Mouse (Mus musculus) testis, adult 2 months (tissue): ENCODE measurements at regions not wholly inside any gene's neighbourhood (a gene's known extent, or its start where the extent isn't known, plus 50 kb on each side); places are given as distances from the start of the nearest gene placed in this dataset.

Source experiments
- H3K27ac ChIP-seq: fragments of 200-500 bp; 2 replicates; pipeline ENCODE4 v1.5.1; 2012; ENCODE audit warnings: low read depth, low read length; ENCODE audit not compliant: control insufficient read depth, insufficient read depth
- H3K27me3 ChIP-seq: fragments of 200-500 bp; 2 replicates; pipeline ENCODE4 v1.6.1; 2012; ENCODE audit warnings: mild to moderate bottlenecking, low read length, moderate library complexity; ENCODE audit not compliant: control insufficient read depth, insufficient read depth
- H3K36me3 ChIP-seq: fragments of 200-500 bp; 2 replicates; pipeline ENCODE4 v1.6.1; 2012; ENCODE audit warnings: mild to moderate bottlenecking, low read length; ENCODE audit not compliant: control insufficient read depth, insufficient read depth
- H3K4me1 ChIP-seq: fragments of 200-500 bp; 2 replicates; pipeline ENCODE4 v1.6.1; 2012; ENCODE audit warnings: low read length; ENCODE audit not compliant: control insufficient read depth, insufficient read depth
- H3K4me3 ChIP-seq: fragments of 200-500 bp; 2 replicates; pipeline ENCODE4 v1.5.1; 2012; ENCODE audit warnings: low read depth, mild to moderate bottlenecking, low read length, moderate library complexity, mixed read lengths; ENCODE audit not compliant: control insufficient read depth
- CTCF ChIP-seq: fragments of 200-500 bp; IDR thresholded peaks from 2 replicates; pipeline ENCODE4 v1.5.1; 2012; ENCODE audit warnings: low read depth, mild to moderate bottlenecking, inconsistent platforms, low read length, moderate library complexity; ENCODE audit not compliant: control insufficient read depth, insufficient read depth, insufficient replicate concordance
- POLR2A ChIP-seq: fragments of 200-500 bp; IDR thresholded peaks from 2 replicates; pipeline ENCODE4 v1.6.1; 2012; ENCODE audit warnings: low read depth, mild to moderate bottlenecking, inconsistent platforms, low read length, moderate library complexity; ENCODE audit not compliant: control insufficient read depth

GRCm38 (mm10) chr2:160000449-160000848 lies 333.5 kb downstream of the Gm826 start:
- Histone ChIP-seq H3K4me1 (no peaks in the 10 kb centered on the region), H3K4me3 (no peak overlapping the region), H3K27me3 (no peaks in the 10 kb centered on the region)

GRCm38 (mm10) chr2:159997395-159997794 lies 336.6 kb downstream of the Gm826 start:
- H3K27me3 ChIP-seq, result no peaks in the 10 kb centered on the region
- no peak overlapping the region for H3K4me3 ChIP-seq
- H3K27ac ChIP-seq, result no peak overlapping the region
- TF ChIP-seq CTCF (no peak), POLR2A (no peak)
- no peaks in the 10 kb centered on the region for H3K4me1 ChIP-seq
- no peaks in the 10 kb centered on the region for H3K36me3 ChIP-seq

More at GRCm38 (mm10) chr2:160000449-160000848, 333.5 kb downstream of the Gm826 start:
- TF ChIP-seq POLR2A (no peak), CTCF (no peak)
- Histone ChIP-seq H3K36me3 (no peaks in the 10 kb centered on the region), H3K27ac (no peak overlapping the region)

GRCm38 (mm10) chr2:159994490-159994889 lies 339.5 kb downstream of the Gm826 start:
- Histone ChIP-seq H3K4me3 (no peak overlapping the region), H3K4me1 (no peaks in the 10 kb centered on the region), H3K36me3 (no peaks in the 10 kb centered on the region), H3K27me3 (no peaks in the 10 kb centered on the region), H3K27ac (no peak overlapping the region)
- TF ChIP-seq CTCF, result no peak
- no peak for TF ChIP-seq POLR2A

GRCm38 (mm10) chr2:159986719-159987118 lies 347.2 kb downstream of the Gm826 start:
- H3K4me1 ChIP-seq, result no peaks in the 10 kb centered on the region
- TF ChIP-seq POLR2A (no peak), CTCF (no peak)
- no peaks in the 10 kb centered on the region for H3K36me3 ChIP-seq

GRCm38 (mm10) chr2:159981694-159982093 lies 352.3 kb downstream of the Gm826 start:
- H3K4me1 ChIP-seq, result no peaks in the 10 kb centered on the region
- H3K27ac ChIP-seq, result no peak overlapping the region
- no peaks in the 10 kb centered on the region for H3K27me3 ChIP-seq
- H3K4me3 ChIP-seq, result no peak overlapping the region
- no peaks in the 10 kb centered on the region for H3K36me3 ChIP-seq
- TF ChIP-seq CTCF (no peak), POLR2A (no peak)

More at GRCm38 (mm10) chr2:159986719-159987118, 347.2 kb downstream of the Gm826 start:
- Histone ChIP-seq H3K4me3 (no peak overlapping the region), H3K27ac (no peak overlapping the region), H3K27me3 (no peaks in the 10 kb centered on the region)

GRCm38 (mm10) chr2:159950369-159950768 lies 383.6 kb downstream of the Gm826 start:
- no peak overlapping the region for H3K4me3 ChIP-seq
- TF ChIP-seq CTCF, result no peak
- no peak for TF ChIP-seq POLR2A
- no peak overlapping the region for H3K27ac ChIP-seq
- H3K27me3 ChIP-seq, result no peaks in the 10 kb centered on the region
- no peaks in the 10 kb centered on the region for H3K36me3 ChIP-seq
- H3K4me1 ChIP-seq, result no peaks in the 10 kb centered on the region; the same call in 1 of the 2 replicates

GRCm38 (mm10) chr2:159949046-159949445 lies 384.9 kb downstream of the Gm826 start:
- TF ChIP-seq CTCF, result no peak
- no peak for TF ChIP-seq POLR2A
- Histone ChIP-seq H3K27ac (no peak overlapping the region), H3K4me1 (no peaks in the 10 kb centered on the region; the same call in 1 of the 2 replicates), H3K27me3 (no peaks in the 10 kb centered on the region), H3K36me3 (no peaks in the 10 kb centered on the region), H3K4me3 (no peak overlapping the region)

GRCm38 (mm10) chr2:159930744-159931143 lies 403.2 kb downstream of the Gm826 start:
- no peaks in the 10 kb centered on the region for H3K36me3 ChIP-seq
- no peak overlapping the region for H3K4me3 ChIP-seq
- no peak for TF ChIP-seq POLR2A
- TF ChIP-seq CTCF, result no peak
- no peaks in the 10 kb centered on the region for H3K27me3 ChIP-seq
- H3K27ac ChIP-seq, result no peak overlapping the region
- H3K4me1 ChIP-seq, result no peaks in the 10 kb centered on the region
